Mouse (Mus musculus) spleen, adult 2 months (tissue): ENCODE data around the gene Gdap1l1. TPM values are rescaled to one million over a fixed set of nuclear protein-coding genes. Genes with fewer than 3 reads are reported as not detected.

Experiments
- DNase-seq, 2 experiments: peaks; one replicate each; pipeline versions ENCODE4 v3.0.0 to v3.0.0-alpha.2; 2012 to 2021; ENCODE audit warnings: low spot score in 2 of 2, low read depth in 1 of 2
- H3K27ac ChIP-seq: fragments of 200-500 bp; 2 replicates; pipeline ENCODE4 v1.5.1; 2012; ENCODE audit warnings: low read length, inconsistent platforms; ENCODE audit not compliant: insufficient read depth
- H3K27me3 ChIP-seq: fragments of 200-500 bp; 2 replicates; pipeline ENCODE4 v1.6.1; 2012; ENCODE audit warnings: mild to moderate bottlenecking, moderate library complexity, low read length, inconsistent platforms; ENCODE audit not compliant: control insufficient read depth, insufficient read depth
- H3K36me3 ChIP-seq: fragments of 200-500 bp; 2 replicates; pipeline ENCODE4 v1.6.1; 2012; ENCODE audit warnings: mild to moderate bottlenecking, low read length, inconsistent platforms; ENCODE audit not compliant: control insufficient read depth, insufficient read depth
- H3K4me1 ChIP-seq: fragments of 200-500 bp; 2 replicates; pipeline ENCODE4 v1.6.1; 2011; ENCODE audit warnings: inconsistent platforms; ENCODE audit not compliant: control insufficient read depth, insufficient read depth, insufficient read length
- H3K4me3 ChIP-seq: fragments of 200-500 bp; 2 replicates; pipeline ENCODE4 v1.5.1; 2011; ENCODE audit warnings: mild to moderate bottlenecking, inconsistent platforms; ENCODE audit not compliant: insufficient read depth, insufficient read length; ENCODE audit errors: extremely low read depth
- CTCF ChIP-seq: fragments of 200-500 bp; IDR thresholded peaks from 2 replicates; pipeline ENCODE4 v1.5.1; 2011; ENCODE audit warnings: mild to moderate bottlenecking, inconsistent platforms; ENCODE audit not compliant: insufficient read depth, insufficient read length, insufficient replicate concordance; ENCODE audit errors: extremely low read depth
- POLR2A ChIP-seq: fragments of 200-500 bp; IDR thresholded peaks from 2 replicates; pipeline ENCODE4 v1.6.1; 2011; ENCODE audit warnings: low read depth, low read length, inconsistent platforms
- WGBS: fragments of 180-500 bp; shearing (Covaris S2); methylation state at CpG from one replicate; pipeline ENCODE4 v1.1.7; 2018; 5-methylcytosine and 5-hydroxymethylcytosine counted together
- polyA plus RNA-seq: library from polyadenylated mRNA; depleted of rRNA; stranded (reverse); fragments of >200 nt; gene quantifications from 2 replicates; pipeline ENCODE4 v1.2.3, GENCODE M21; 2012

Gdap1l1 gene
- polyA plus RNA-seq, 1 experiment: 0.19 TPM

GRCm38 (mm10) chr2:163412846-163413590 is 25.3 kb upstream of the Gdap1l1 start:
- Histone ChIP-seq H3K27me3 (no peaks in the 10 kb centered on the region), H3K4me1 (peaks cover 7% of the 10 kb centered on the region; the same call in 1 of the 2 replicates), H3K36me3 (peaks cover 35% of the 10 kb centered on the region), H3K27ac (no peak overlapping the region), H3K4me3 (no peak overlapping the region)
- no peak for DNase-seq
- TF ChIP-seq POLR2A (no peak), CTCF (no peak)
- 92% methylated on average over 9 of the region's 9 CpGs for WGBS

GRCm38 (mm10) chr2:163417026-163417425 is 21.2 kb upstream of the Gdap1l1 start:
- H3K36me3 ChIP-seq: peaks cover 9% of the 10 kb centered on the region
- no peaks in the 10 kb centered on the region for H3K27me3 ChIP-seq
- H3K4me1 ChIP-seq: peaks cover 16% of the 10 kb centered on the region; the same call in 1 of the 2 replicates
- H3K4me3 ChIP-seq: no peak overlapping the region
- no peak for TF ChIP-seq POLR2A
- no peak for TF ChIP-seq CTCF
- 92% methylated on average over 6 of the region's 6 CpGs for WGBS
- no peak overlapping the region for H3K27ac ChIP-seq
- DNase-seq: no peak

DNA sequence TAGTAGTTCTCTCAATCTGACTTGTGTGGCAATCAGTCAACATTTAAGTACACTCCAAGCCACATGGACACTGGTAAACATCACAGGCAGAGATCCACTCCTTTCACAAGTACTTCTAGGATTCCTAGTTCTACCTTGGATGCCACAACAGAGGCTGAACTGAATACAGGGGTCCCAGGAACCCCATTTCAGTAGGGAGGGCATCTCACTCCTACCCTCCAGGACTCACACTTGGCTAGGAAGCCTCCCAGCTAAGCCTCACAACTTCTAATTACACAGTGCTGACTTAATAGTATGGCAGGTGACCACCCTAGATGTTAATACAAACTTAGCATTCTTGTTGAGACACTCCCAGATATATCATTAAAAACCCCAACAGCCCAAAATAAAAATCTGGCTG is 20.4 kb upstream of the Gdap1l1 start:
- DNase-seq: no peak
- H3K4me1 ChIP-seq: peaks cover 16% of the 10 kb centered on the region; the same call in 1 of the 2 replicates
- H3K27ac ChIP-seq: no peak overlapping the region
- TF ChIP-seq POLR2A (no peak), CTCF (no peak)
- H3K36me3 ChIP-seq: peaks cover 8% of the 10 kb centered on the region
- H3K4me3 ChIP-seq: no peak overlapping the region
- H3K27me3 ChIP-seq: no peaks in the 10 kb centered on the region

GRCm38 (mm10) chr2:163418841-163419345 is 19.4 kb upstream of the Gdap1l1 start:
- no peak for TF ChIP-seq CTCF
- TF ChIP-seq POLR2A: no peak
- H3K36me3 ChIP-seq: peaks cover 4% of the 10 kb centered on the region; the same call in 1 of the 2 replicates
- peak overlapping the region; percentile 87 for H3K4me3 ChIP-seq
- under 1% methylated on average over 49 of the region's 50 CpGs for WGBS
- peak in 1 of 2 experiments; percentile 19 for DNase-seq
- peaks cover 16% of the 10 kb centered on the region; the same call in 1 of the 2 replicates for H3K4me1 ChIP-seq
- H3K27ac ChIP-seq: peak overlapping the region; percentile 74
- no peaks in the 10 kb centered on the region for H3K27me3 ChIP-seq

- Histone ChIP-seq H3K27ac (peak overlapping the region; percentile 92), H3K36me3 (peaks cover 3% of the 10 kb centered on the region; the same call in 1 of the 2 replicates), H3K4me1 (peaks cover 16% of the 10 kb centered on the region; the same call in 1 of the 2 replicates), H3K27me3 (no peaks in the 10 kb centered on the region), H3K4me3 (peak overlapping the region; percentile 98)
- peak; percentile 98 to 99 for DNase-seq
- TF ChIP-seq POLR2A (peak; percentile 90), CTCF (0 out of 2 replicates have a peak, but pooled peaks have one; percentile 17)
- WGBS: under 1% methylated on average over 64 of the region's 71 CpGs
Measured at GRCm38 (mm10) chr2:163419346-163420045, 18.8 kb upstream of the Gdap1l1 start.

GRCm38 (mm10) chr2:163420366-163420886 is 17.9 kb upstream of the Gdap1l1 start:
- Histone ChIP-seq H3K36me3 (no peaks in the 10 kb centered on the region), H3K4me3 (peak overlapping the region; percentile 98; the same call in 1 of the 2 replicates), H3K4me1 (peaks cover 16% of the 10 kb centered on the region; the same call in 1 of the 2 replicates), H3K27ac (no peak overlapping the region; the same call in 1 of the 2 replicates), H3K27me3 (no peaks in the 10 kb centered on the region)
- no peak for TF ChIP-seq POLR2A
- no peak for TF ChIP-seq CTCF
- DNase-seq: no peak
- WGBS: 12% methylated on average over 10 of the region's 10 CpGs
